Mouse (Mus musculus) bone marrow macrophage, adult 2 months (primary cell): ENCODE measurements around the gene Cttnbp2nl. TPM values are rescaled to one million over a fixed set of nuclear protein-coding genes. Genes with fewer than 3 reads are reported as not detected.

Experiments used
- H3K27ac ChIP-seq: 2 replicates; pipeline ENCODE4 v1.5.1; 2012; ENCODE audit warnings: low read depth, low read length; ENCODE audit not compliant: insufficient read depth
- H3K4me1 ChIP-seq: 2 replicates; pipeline ENCODE4 v1.6.1; 2012; ENCODE audit warnings: low read length; ENCODE audit not compliant: control insufficient read depth, insufficient read depth
- H3K4me3 ChIP-seq: 2 replicates; pipeline ENCODE4 v1.5.1; 2012; ENCODE audit warnings: mild to moderate bottlenecking, low read length, moderate library complexity; ENCODE audit not compliant: insufficient read depth
- CTCF ChIP-seq: IDR thresholded peaks from 2 replicates; pipeline ENCODE4 v1.5.1; 2012; ENCODE audit warnings: low read depth, mild to moderate bottlenecking, low read length, moderate library complexity
- POLR2A ChIP-seq: IDR thresholded peaks from 2 replicates; pipeline ENCODE4 v1.6.1; 2012; ENCODE audit warnings: mild to moderate bottlenecking, low read depth, low read length, borderline replicate concordance
- polyA plus RNA-seq: library from polyadenylated mRNA; stranded (reverse); fragments of >200 nt; gene quantifications from 2 replicates; pipeline ENCODE4 v1.2.4, GENCODE M21; 2012; ENCODE audit not compliant: missing spikeins, insufficient read depth, insufficient read length

The Cttnbp2nl gene
- polyA plus RNA-seq, 1 experiment: 127 TPM

DNA sequence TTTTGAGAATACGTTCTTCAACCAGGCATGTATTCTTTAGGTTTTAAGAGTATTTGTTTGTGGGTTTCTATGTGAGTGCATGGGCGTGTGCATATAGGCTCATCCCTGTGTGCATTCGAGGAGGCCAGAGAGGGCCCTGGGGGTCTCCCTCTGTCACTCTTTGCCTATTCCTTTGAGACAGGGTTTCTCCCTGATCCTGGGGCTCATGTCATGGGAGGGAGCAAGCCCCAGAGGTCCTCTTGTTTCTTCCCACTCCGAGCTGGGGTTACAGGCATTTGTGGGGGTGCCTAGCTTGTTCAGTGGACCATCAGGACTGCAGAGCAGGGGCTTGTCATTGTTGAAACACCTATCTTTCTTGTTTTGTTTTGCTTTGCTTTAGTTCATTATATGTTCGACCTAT lies 65.1 kb downstream of the Cttnbp2nl start:
- TF ChIP-seq POLR2A (no peak), CTCF (no peak)
- peaks cover 4% of the 10 kb centered on the region for H3K4me1 ChIP-seq
- no peak overlapping the region for H3K4me3 ChIP-seq
- no peak overlapping the region for H3K27ac ChIP-seq

DNA sequence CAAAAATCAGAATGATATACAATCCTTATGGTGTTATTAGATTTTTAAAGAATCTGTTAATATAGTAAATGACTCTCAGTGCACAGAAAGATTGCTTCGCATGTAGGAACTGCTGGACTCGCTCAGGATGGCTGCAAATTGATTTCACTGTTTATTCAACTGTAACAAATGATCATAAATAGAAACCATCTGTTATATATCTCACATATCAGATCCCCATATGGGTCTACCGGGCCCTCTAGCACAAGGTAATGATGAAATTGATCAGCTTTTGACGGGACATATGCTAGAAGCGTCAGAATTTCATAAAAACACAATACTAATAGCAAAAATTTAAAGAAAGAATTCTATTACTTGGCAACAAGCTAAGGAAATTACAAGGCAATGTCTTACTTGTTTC lies 73.2 kb downstream of the Cttnbp2nl start:
- Histone ChIP-seq H3K27ac (no peak overlapping the region), H3K4me1 (no peaks in the 10 kb centered on the region), H3K4me3 (no peak overlapping the region)
- TF ChIP-seq CTCF (no peak), POLR2A (no peak)

DNA sequence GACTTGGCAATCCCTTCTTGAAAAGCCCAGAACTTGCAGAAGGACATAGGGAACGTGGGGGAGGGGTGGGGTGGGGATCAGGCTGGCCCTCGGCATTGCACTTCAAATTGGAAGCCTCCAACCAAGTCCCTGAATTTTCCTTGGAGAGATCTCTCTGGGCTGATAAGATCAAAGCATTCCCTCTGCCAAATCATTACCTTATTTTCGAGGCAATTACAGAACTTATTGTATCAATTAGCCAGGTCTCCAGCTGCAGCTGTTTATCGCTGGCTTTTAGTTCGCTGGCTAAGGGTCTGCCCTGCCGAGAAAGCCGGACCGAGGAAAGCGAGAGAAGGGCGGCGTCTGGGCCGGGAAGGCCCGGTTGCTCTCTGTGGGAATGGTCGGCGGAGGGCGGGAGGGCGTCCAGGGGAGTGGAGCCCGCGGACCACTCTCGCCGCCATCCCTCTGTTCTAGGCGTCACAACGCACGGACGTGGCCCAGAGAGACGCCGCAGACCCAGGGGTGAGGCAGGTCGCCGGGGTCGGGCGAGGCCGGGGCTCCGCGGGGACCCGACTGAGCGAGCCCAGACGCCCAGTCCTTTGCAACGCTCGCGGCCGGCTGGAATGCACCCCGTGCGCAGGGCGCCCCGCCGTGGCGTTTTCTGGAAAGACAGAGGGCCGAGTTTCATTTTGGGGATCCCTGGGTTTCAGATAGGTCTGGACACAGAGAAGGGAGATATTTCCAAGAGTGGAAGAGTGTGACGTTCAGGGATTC lies 85.2 kb downstream of the Cttnbp2nl start:
- no peak overlapping the region for H3K27ac ChIP-seq
- peaks cover 6% of the 10 kb centered on the region for H3K4me1 ChIP-seq
- peak overlapping the region; percentile 87 for H3K4me3 ChIP-seq
- TF ChIP-seq CTCF (peak; percentile 67), POLR2A (no peak)

DNA sequence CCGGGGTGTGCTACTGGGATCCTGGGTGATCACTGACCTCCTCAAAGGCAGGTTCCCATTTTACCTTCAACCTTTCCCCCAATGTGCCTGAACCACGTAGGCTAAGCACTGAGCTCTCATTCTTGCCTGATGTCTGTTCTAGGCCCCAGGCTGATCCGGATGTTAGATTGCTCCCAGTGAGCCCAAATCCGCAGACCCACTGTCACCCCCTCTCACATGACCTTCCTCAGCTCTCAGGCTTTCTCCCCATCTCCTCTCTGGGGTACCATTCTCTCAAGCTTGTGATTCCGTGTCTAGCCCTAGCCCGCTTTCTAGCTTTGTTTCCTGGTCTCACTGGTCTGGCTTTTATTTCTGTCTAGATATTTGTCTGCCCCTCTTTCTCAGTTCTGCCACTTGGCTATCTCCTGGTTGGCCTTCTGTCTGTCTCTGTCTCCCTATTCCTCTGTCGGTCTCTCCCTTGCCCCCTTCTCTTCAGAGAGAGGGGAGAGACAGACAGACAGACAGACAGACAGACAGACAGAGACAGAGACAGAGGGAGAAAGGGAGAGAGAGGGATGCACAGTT lies 86.9 kb downstream of the Cttnbp2nl start:
- H3K27ac ChIP-seq: no peak overlapping the region
- H3K4me3 ChIP-seq: no peak overlapping the region
- H3K4me1 ChIP-seq: peaks cover 9% of the 10 kb centered on the region
- no peak for TF ChIP-seq POLR2A
- TF ChIP-seq CTCF: no peak

DNA sequence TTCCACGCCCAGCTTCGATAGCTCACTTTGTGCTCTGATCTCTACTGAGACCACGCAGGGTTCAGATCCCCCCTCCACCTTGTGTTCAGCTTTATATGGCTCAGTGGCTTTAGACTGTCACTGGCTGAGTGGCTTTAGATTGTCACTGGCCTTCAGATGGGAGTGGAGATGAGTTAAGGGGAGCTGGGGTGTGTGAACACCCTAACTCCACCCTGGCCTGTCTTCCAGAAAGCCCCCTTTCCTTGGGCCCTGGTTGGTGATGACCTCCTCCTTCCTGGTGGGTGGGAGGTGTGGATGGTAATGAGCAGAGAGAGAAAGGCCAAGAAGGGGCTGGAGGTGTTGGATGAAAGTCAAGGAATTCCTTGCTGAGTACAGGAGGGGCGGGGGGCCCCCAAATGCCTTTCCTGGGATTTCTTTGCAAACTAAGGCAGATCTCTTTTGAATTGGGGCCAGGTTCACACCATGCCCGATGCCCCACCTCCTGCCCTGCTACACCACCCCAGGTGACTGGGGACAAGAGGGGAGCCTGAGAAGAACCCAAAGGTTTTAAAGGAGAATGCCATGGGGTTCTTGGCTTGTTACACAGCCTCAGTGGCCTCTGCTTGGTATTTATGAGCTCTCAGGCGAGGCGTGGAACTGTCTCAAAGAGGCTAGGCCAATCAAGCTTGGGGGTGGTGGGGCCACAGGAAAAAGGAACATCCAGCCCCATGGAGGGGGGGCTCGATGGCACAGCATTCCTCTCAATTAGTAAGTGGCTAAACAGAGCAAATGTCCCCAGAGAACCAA lies 87.7 kb downstream of the Cttnbp2nl start:
- Histone ChIP-seq H3K4me3 (no peak overlapping the region), H3K4me1 (peaks cover 9% of the 10 kb centered on the region), H3K27ac (no peak overlapping the region)
- TF ChIP-seq CTCF: no peak
- TF ChIP-seq POLR2A: no peak

DNA sequence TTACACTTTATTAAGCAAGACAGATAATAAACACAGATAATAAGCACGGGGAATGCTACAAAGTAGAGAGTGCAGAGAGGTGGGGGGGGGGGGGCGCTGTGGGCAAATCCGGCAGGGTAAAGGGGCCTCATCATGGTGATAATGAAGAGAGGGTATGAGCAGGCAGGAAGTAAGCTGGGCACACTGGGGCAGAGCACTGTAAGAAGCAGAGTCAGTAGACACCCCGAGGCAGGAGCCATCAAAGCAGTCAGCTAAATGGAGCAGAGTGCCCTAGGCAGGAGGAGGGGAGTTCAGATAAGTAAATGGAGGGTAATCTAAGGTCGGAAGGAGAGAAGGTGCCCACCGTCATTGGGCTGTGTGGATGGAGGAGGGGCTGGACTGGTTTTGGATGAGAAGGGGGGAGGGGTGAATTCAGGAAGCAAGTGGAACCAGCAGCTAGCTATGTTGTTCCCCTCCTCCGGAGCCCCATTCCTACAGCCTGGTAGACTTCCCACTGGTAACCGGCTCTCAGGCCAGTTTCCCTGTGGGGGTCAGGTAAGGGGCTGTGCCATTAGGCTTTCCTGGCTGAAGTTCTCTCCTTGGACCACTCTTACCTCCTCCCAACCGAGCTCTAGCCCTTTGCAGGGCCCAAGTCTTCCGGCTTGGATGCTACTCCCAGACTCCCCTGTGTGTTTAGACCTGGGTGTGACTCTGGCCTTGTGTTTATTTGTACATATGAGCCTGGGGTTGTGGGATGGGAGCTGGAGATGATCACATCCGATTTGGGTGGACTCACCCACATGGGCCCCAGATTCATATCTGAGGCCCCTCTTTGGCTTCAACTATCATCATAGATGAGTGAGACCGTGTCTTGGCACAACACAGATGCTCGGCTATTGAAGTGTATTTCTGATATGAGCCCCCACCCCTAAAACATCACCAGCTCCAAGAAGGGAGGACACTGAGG lies 89.3 kb downstream of the Cttnbp2nl start:
- Histone ChIP-seq H3K4me1 (peaks cover 9% of the 10 kb centered on the region), H3K4me3 (no peak overlapping the region), H3K27ac (no peak overlapping the region)
- TF ChIP-seq POLR2A (no peak), CTCF (no peak)

DNA sequence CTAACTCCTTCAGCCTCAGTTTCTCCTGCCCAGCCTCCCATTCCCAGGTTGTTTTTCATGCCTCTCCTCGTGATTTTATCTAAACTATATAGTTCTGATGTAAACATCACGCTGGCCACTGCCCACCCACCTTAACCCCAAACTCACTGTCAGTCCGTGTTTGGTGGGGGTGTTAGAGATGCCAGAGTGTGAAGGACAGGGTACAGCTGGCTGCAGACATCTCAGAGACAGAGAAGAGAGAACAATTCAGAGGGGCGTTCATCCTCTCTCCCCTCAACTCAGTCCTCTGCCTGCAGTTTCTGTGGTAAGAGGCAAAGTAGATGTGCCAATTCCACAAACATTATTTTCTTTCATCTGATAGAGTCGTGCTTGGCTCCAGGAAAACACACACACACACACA lies 90.1 kb downstream of the Cttnbp2nl start:
- TF ChIP-seq POLR2A: no peak
- Histone ChIP-seq H3K27ac (no peak overlapping the region), H3K4me1 (peaks cover 9% of the 10 kb centered on the region), H3K4me3 (no peak overlapping the region)

DNA sequence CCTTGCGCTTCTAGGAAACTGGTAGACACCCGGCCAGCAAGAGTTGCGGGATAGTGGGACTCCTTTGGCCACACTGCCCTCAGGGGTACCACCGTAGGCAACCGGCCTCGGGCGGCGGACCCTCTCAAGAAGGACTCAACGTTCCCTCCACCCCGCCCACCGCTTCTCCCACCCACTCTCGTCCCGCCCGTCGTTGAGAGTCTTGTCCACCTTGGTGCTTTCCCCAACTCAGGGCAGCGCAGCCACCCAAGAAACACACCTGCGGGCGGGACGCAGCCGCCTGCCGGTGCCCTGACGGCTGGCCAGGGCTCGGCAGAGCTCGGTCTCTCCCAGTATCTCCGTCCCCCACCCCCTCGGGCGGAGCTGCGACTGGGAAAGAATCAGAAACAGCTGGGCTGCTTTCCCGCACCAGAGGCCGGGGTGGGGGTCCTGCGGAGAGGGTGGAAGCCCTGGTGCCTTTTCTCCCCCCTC lies 90.8 kb downstream of the Cttnbp2nl start:
- TF ChIP-seq CTCF (no peak), POLR2A (no peak)
- no peak overlapping the region for H3K27ac ChIP-seq
- H3K4me3 ChIP-seq: peak overlapping the region; percentile 46
- H3K4me1 ChIP-seq: peaks cover 9% of the 10 kb centered on the region
